Mouse (Mus musculus) gonadal fat pad, adult 2 months (tissue): ENCODE data around the gene Gm20696. TPM values are rescaled to one million over a fixed set of nuclear protein-coding genes. Genes with fewer than 3 reads are reported as not detected.

Experiments
- DNase-seq: peaks from one replicate; pipeline ENCODE4 v3.0.0-alpha.2; 2012; ENCODE audit warnings: low read depth
- polyA plus RNA-seq: library from polyadenylated mRNA; depleted of rRNA; stranded (reverse); fragments of >200 nt; gene quantifications from 2 replicates; pipeline ENCODE4 v1.2.3, GENCODE M21; 2012

Gm20696 gene
- polyA plus RNA-seq, 1 experiment: 0.38 TPM

- no peak for DNase-seq
Observed at GRCm38 (mm10) chr6:99566921-99567320, 99.7 kb downstream of the Gm20696 start.

- no peak for DNase-seq
Observed at GRCm38 (mm10) chr6:99564766-99565165, 101.8 kb downstream of the Gm20696 start.

- DNase-seq: no peak
Observed at GRCm38 (mm10) chr6:99556950-99557349, 109.6 kb downstream of the Gm20696 start.

GRCm38 (mm10) chr6:99552816-99553215, 113.8 kb downstream of the Gm20696 start:
- DNase-seq: no peak

GRCm38 (mm10) chr6:99546416-99546815, 120.2 kb downstream of the Gm20696 start:
- DNase-seq: no peak

GRCm38 (mm10) chr6:99545437-99545836, 121.2 kb downstream of the Gm20696 start:
- DNase-seq: no peak

GRCm38 (mm10) chr6:99541105-99541504, 125.5 kb downstream of the Gm20696 start:
- DNase-seq: no peak

- DNase-seq: no peak
Observed at GRCm38 (mm10) chr6:99540653-99541052, 125.9 kb downstream of the Gm20696 start.

- no peak for DNase-seq
Observed at GRCm38 (mm10) chr6:99540146-99540545, 126.5 kb downstream of the Gm20696 start.

- no peak for DNase-seq
Observed at GRCm38 (mm10) chr6:99538194-99538941, 128.2 kb downstream of the Gm20696 start.

GRCm38 (mm10) chr6:99534211-99534745, 132.3 kb downstream of the Gm20696 start:
- no peak for DNase-seq

- DNase-seq: no peak
Observed at GRCm38 (mm10) chr6:99532458-99532857, 134.1 kb downstream of the Gm20696 start.

- DNase-seq: no peak
Observed at GRCm38 (mm10) chr6:99528972-99529371, 137.6 kb downstream of the Gm20696 start.

GRCm38 (mm10) chr6:99527457-99528105, 139.0 kb downstream of the Gm20696 start:
- DNase-seq: no peak

GRCm38 (mm10) chr6:99525351-99525750, 141.2 kb downstream of the Gm20696 start:
- DNase-seq: no peak

- DNase-seq: no peak
Observed at GRCm38 (mm10) chr6:99523679-99524370, 142.8 kb downstream of the Gm20696 start.

GRCm38 (mm10) chr6:99523109-99523632, 143.4 kb downstream of the Gm20696 start:
- DNase-seq: no peak

GRCm38 (mm10) chr6:99522359-99523108, 144.1 kb downstream of the Gm20696 start, which contains the start of gene Foxp1:
Gene Foxp1 (minus strand): TSS chr6:99522721.
- no peak for DNase-seq

- no peak for DNase-seq
Observed at GRCm38 (mm10) chr6:99521641-99522358, 144.8 kb downstream of the Gm20696 start.

GRCm38 (mm10) chr6:99521038-99521640, 145.5 kb downstream of the Gm20696 start:
- no peak for DNase-seq
